Mouse (Mus musculus): ENCODE measurements at regions not wholly inside any gene's neighbourhood (a gene's known extent, or its start where the extent isn't known, plus 50 kb on each side); places are given as distances from the start of the nearest gene placed in this dataset.
A peak's percentile ranks its signal among the peaks of the same experiment; 100 is the strongest.

DNA sequence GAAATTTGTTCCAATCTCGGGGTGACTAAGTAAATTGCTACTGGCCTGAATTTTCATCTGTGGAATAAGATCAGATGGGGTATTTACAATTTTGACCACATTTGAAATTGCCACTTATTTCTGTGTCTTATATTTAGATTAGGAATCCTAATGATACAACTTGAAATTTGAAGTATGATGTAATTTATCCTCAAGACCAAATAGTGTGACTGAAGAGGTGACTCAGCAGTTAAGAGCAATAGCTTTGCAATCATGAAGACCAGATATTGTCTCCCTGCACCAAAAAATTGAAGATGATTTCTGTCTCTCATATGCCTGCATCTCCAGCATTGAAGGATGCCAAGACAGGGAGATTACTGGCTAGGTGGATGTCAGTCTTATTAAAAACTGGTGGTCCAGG lies 114.3 kb upstream of the Gm597 start:
- Histone ChIP-seq H3K4me2 (ENCODE audit: low read depth) (no peak overlapping the region), H3K36me3 (ENCODE audit: insufficient read depth) (no peaks in the 10 kb centered on the region), H3K27me3 (ENCODE audit: insufficient read depth, low read length) (no peaks in the 10 kb centered on the region), H3K4me1 (ENCODE audit: insufficient read depth) (no peaks in the 10 kb centered on the region), H3K9me3 (ENCODE audit: low read length) (no peaks in the 10 kb centered on the region), H3K27ac (ENCODE audit: low read depth, low read length) (no peak overlapping the region), H3K9ac (no peak overlapping the region), H3K4me3 (ENCODE audit: low read depth, low read length) (no peak overlapping the region)
- DNase-seq: no peak
- WGBS: 85% methylated on average over 1 of the region's 1 CpGs
- no peak for TF ChIP-seq CTCF (IDR thresholded peaks at IDR 0.05; ENCODE audit: low read depth)
- ATAC-seq: no peak

DNA sequence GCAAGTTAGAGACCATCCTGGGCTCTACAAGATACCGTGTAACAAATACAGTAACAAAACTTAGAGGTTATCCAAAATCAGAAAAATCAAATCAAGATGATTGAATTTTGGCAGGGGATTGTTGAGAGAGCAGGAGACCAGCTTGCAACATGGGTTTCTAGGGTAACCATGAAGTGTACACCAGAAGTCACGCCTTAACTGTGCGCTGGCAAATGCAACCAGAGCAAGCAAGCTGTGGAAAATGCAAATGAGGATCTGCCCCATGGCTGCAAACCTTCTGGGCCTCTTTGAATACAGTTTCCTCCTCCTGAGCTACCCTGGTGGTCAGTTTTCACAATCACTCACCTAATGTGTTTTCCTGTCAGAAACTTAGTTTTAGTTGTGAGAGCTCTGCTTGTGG lies 97.6 kb upstream of the Gm597 start:
- TF ChIP-seq CTCF (IDR thresholded peaks at IDR 0.05; ENCODE audit: low read depth): no peak
- Histone ChIP-seq H3K4me1 (ENCODE audit: insufficient read depth) (no peaks in the 10 kb centered on the region), H3K4me2 (ENCODE audit: low read depth) (no peak overlapping the region), H3K27me3 (ENCODE audit: insufficient read depth, low read length) (no peaks in the 10 kb centered on the region), H3K9ac (no peak overlapping the region), H3K9me3 (ENCODE audit: low read length) (no peaks in the 10 kb centered on the region), H3K36me3 (ENCODE audit: insufficient read depth) (no peaks in the 10 kb centered on the region), H3K4me3 (ENCODE audit: low read depth, low read length) (no peak overlapping the region), H3K27ac (ENCODE audit: low read depth, low read length) (no peak overlapping the region)
- 66% methylated on average over 3 of the region's 3 CpGs for WGBS
- DNase-seq: peak; percentile 14
- ATAC-seq: peak; percentile 55; the same call in 1 of the 2 replicates

DNA sequence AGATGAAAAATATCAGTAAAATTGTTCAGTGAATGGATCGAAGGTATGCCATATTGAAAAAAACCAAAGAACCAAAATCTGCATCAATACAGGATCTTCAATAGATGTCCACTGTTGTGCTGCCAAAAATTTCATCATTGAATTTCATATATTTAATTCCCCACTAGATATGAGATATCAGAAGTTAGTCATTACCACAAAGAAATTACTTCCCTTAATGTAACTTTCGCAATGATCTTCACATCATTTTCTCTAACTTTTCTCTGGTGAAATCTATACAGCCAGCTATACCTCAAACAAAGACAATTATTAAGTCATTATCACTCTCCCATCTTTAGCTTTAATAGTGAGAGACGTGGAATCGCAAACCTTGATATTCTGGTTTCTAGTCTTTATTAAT lies 64.5 kb upstream of the Gm597 start:
- Histone ChIP-seq H3K9ac (no peak overlapping the region), H3K4me2 (ENCODE audit: low read depth) (no peak overlapping the region), H3K4me3 (ENCODE audit: low read depth, low read length) (no peak overlapping the region), H3K27me3 (ENCODE audit: insufficient read depth, low read length) (no peaks in the 10 kb centered on the region), H3K27ac (ENCODE audit: low read depth, low read length) (no peak overlapping the region), H3K9me3 (ENCODE audit: low read length) (no peaks in the 10 kb centered on the region), H3K4me1 (ENCODE audit: insufficient read depth) (no peaks in the 10 kb centered on the region), H3K36me3 (ENCODE audit: insufficient read depth) (no peaks in the 10 kb centered on the region)
- 92% methylated on average over 4 of the region's 4 CpGs for WGBS
- ATAC-seq (no peak), DNase-seq (no peak)
- no peak for TF ChIP-seq CTCF (IDR thresholded peaks at IDR 0.05; ENCODE audit: low read depth)

DNA sequence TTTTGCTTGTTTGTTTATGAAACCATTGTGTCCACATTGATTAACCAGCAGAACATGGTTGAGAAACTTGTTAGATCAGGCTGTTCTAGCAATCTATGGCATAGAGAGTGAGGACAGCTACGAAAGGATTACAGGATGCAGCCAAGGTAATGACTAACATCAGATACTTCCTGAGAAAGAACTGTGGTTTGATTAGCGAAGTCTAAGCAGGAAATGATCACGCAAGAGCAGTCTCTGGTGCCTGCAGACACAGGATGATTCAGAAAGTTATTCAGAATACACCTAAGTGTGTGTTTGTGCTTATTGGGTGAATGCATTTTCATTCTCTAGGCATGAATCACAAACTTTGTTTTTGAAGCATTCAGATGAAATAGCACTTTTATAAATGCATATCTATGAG lies 61.3 kb upstream of the Gm597 start:
- no peak for TF ChIP-seq CTCF (IDR thresholded peaks at IDR 0.05; ENCODE audit: low read depth)
- H3K9me3 ChIP-seq (ENCODE audit: low read length): no peaks in the 10 kb centered on the region
- no peaks in the 10 kb centered on the region for H3K36me3 ChIP-seq (ENCODE audit: insufficient read depth)
- H3K27ac ChIP-seq (ENCODE audit: low read depth, low read length): no peak overlapping the region
- DNase-seq (no peak), ATAC-seq (no peak)
- H3K4me2 ChIP-seq (ENCODE audit: low read depth): no peak overlapping the region
- H3K4me3 ChIP-seq (ENCODE audit: low read depth, low read length): no peak overlapping the region
- WGBS: 87% methylated on average over 3 of the region's 3 CpGs
- H3K27me3 ChIP-seq (ENCODE audit: insufficient read depth, low read length): no peaks in the 10 kb centered on the region
- H3K4me1 ChIP-seq (ENCODE audit: insufficient read depth): no peaks in the 10 kb centered on the region
- H3K9ac ChIP-seq: no peak overlapping the region
